ENCODE assay signal across 17 mouse cellular contexts in the genomic region with DNA sequence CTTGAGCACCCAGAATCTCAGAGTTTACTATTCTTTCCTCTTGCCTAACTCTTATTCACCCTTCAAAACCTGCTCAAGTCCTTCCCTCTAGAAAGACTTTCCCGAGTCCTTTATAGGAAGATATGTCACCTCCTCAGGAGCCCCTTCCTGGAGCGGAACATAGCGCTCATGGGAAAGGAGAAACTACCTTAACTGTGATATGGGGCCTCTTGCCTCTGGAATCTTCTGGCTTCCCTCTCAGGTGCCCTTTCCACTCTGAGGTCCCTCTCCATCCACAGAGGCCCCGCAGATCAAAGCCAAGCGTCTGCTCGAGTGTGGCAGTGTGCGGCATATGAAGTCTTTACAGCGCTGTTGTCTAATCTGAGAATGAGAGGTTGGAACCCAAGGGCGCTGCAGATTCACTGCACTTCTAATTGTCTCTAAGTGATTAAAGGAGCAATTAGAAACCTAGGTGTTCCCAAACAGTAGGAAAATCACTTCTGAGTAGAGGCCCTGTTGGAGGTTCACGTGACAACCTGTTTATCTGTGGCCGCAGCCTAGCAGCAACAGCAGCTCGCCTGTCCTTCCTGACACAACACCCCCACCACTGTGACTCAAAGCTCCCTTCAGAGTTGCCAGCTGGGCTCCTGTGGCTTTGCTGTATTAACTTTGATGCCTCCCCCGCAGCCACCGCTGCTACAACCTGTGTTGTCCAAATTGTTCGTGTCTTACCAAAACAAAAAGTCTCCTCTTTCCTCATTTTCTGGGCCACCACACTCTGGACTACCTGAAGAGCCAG. TPM values are rescaled to one million over a fixed set of nuclear protein-coding genes. Genes with fewer than 3 reads are reported as not detected.
A peak's percentile ranks its signal among the peaks of the same experiment; 100 is the strongest.
DNase-seq lines count a peak whose midpoint lies in the region; ATAC-seq lines count a peak whose summit lies in the region.
"Had no signal": no experiment of that assay in that cellular context is flagged by ENCODE, and none has a peak within 500 bp of the region (broad histone marks: within the 10 kb centered on the region; RNA-seq: fewer than 3 reads in every experiment).

No protein-coding gene starts in this region.

- H3K4me3 ChIP-seq in kidney, embryonic 15.5 days (replicated peaks): no peak overlapping the region
- H3K4me3 ChIP-seq in heart, embryonic 10.5 days: no peak overlapping the region; the same call in 1 of the 2 replicates
- H3K4me3 ChIP-seq in forebrain, embryonic 12.5 days (replicated peaks): no peak overlapping the region
- H3K4me3 ChIP-seq in midbrain, embryonic 16.5 days (ENCODE audit: low read depth, low read length): no peak overlapping the region
- H3K4me3 ChIP-seq: midbrain, embryonic 10.5 days had no signal

- peaks cover 29% of the 10 kb centered on the region for H3K4me1 ChIP-seq in kidney, embryonic 15.5 days
- H3K4me1 ChIP-seq in heart, embryonic 10.5 days: peaks cover 22% of the 10 kb centered on the region
- peaks cover 10% of the 10 kb centered on the region for H3K4me1 ChIP-seq in forebrain, embryonic 12.5 days
- H3K4me1 ChIP-seq in midbrain, embryonic 16.5 days (ENCODE audit: control insufficient read depth, insufficient read depth, low read length): peaks cover 6% of the 10 kb centered on the region

- no peak overlapping the region for H3K4me2 ChIP-seq in kidney, embryonic 15.5 days
- no peak overlapping the region for H3K4me2 ChIP-seq in forebrain, embryonic 12.5 days
- no peak overlapping the region for H3K4me2 ChIP-seq in midbrain, embryonic 16.5 days (ENCODE audit: low read length)
- H3K4me2 ChIP-seq: hindbrain, embryonic 14.5 days had no signal

- H3K27ac ChIP-seq in kidney, embryonic 15.5 days: no peak overlapping the region
- peak overlapping the region; percentile 81 for H3K27ac ChIP-seq in heart, embryonic 10.5 days
- no peak overlapping the region for H3K27ac ChIP-seq in forebrain, embryonic 12.5 days
- no peak overlapping the region for H3K27ac ChIP-seq in midbrain, embryonic 16.5 days (ENCODE audit: low read length)
- H3K27ac ChIP-seq: hindbrain, embryonic 14.5 days; liver, embryonic 14.5 days; midbrain, embryonic 10.5 days had no signal

- no peak for DNase-seq in kidney, adult 18-20 months
- peak; percentile 40 for DNase-seq in R1 (ENCODE audit: low read depth, low spot score)
- DNase-seq in heart, embryonic 10.5 days (ENCODE audit: low spot score): no peak
- DNase-seq in heart, postnatal 25 days (ENCODE audit: low spot score): peak; percentile 8
- DNase-seq in spleen, adult 12 weeks (ENCODE audit: low spot score): no peak
- DNase-seq: cerebellum, adult 8-10 months; gastrocnemius, postnatal 36 days; lung, postnatal 10 days; retina, postnatal 1 day had no signal

- intact Hi-C loops in heart, postnatal 25 days (cut with DNase I): no loop called here

- 55% methylated on average over 15 of the region's 15 CpGs for WGBS in kidney, embryonic 15.5 days
- 68% methylated on average over 15 of the region's 15 CpGs for WGBS in heart, embryonic 10.5 days
- 84% methylated on average over 15 of the region's 15 CpGs for WGBS in forebrain, embryonic 12.5 days
- 80% methylated on average over 15 of the region's 15 CpGs for WGBS in midbrain, embryonic 16.5 days

- no peaks in the 10 kb centered on the region for H3K36me3 ChIP-seq in kidney, embryonic 15.5 days
- H3K36me3 ChIP-seq in heart, embryonic 10.5 days: no peaks in the 10 kb centered on the region
- H3K36me3 ChIP-seq in forebrain, embryonic 12.5 days (replicated peaks): no peaks in the 10 kb centered on the region
- no peaks in the 10 kb centered on the region for H3K36me3 ChIP-seq in midbrain, embryonic 16.5 days (ENCODE audit: control insufficient read depth, insufficient read depth, low read length)
- H3K36me3 ChIP-seq: midbrain, embryonic 10.5 days had no signal

- ATAC-seq in kidney, embryonic 15.5 days (replicated peaks; ENCODE audit: low FRiP score): 0 out of 2 replicates have a peak, but pooled peaks have one; percentile 48
- ATAC-seq in forebrain, embryonic 12.5 days (ENCODE audit: low FRiP score): no peak
- no peak for ATAC-seq in midbrain, embryonic 16.5 days
- ATAC-seq: forebrain, embryonic 16.5 days had no signal

- no peaks in the 10 kb centered on the region for H3K27me3 ChIP-seq in kidney, embryonic 15.5 days
- H3K27me3 ChIP-seq in heart, embryonic 10.5 days (ENCODE audit: insufficient read depth, poor library complexity, severe bottlenecking): no peaks in the 10 kb centered on the region
- H3K27me3 ChIP-seq in forebrain, embryonic 12.5 days: no peaks in the 10 kb centered on the region
- H3K27me3 ChIP-seq in midbrain, embryonic 16.5 days (ENCODE audit: control insufficient read depth, insufficient read depth, low read depth, low read length): no peaks in the 10 kb centered on the region

- no peak overlapping the region for H3K9ac ChIP-seq in kidney, embryonic 15.5 days
- no peak overlapping the region for H3K9ac ChIP-seq in forebrain, embryonic 12.5 days
- no peak overlapping the region for H3K9ac ChIP-seq in midbrain, embryonic 16.5 days (ENCODE audit: low read depth, low read length)
- H3K9ac ChIP-seq: hindbrain, embryonic 14.5 days; liver, embryonic 14.5 days had no signal

- H3K9me3 ChIP-seq in kidney, embryonic 15.5 days (replicated peaks): no peaks in the 10 kb centered on the region
- H3K9me3 ChIP-seq in heart, embryonic 10.5 days: no peaks in the 10 kb centered on the region
- H3K9me3 ChIP-seq in forebrain, embryonic 12.5 days: no peaks in the 10 kb centered on the region
- no peaks in the 10 kb centered on the region for H3K9me3 ChIP-seq in midbrain, embryonic 16.5 days (replicated peaks; ENCODE audit: control insufficient read depth, low read length, poor library complexity, severe bottlenecking)
- H3K9me3 ChIP-seq: midbrain, embryonic 10.5 days had no signal

RNA-seq across cellular contexts. Expression of a gene that starts 49.7 kb away (rescaled TPM):
- 6.4 and 6.9 TPM in 2 replicates for polyA plus RNA-seq in kidney, embryonic 15.5 days (2015; fragmentation: Nextera tagmentation; extraction: Ambion mirVana)
- 0.50 TPM in 1 of 2 replicates, not detected in the other for polyA plus RNA-seq in heart, embryonic 10.5 days (2016; fragmentation: Nextera tagmentation; extraction: Ambion mirVana)
- not detected for total RNA-seq in heart, postnatal 25 days (2021)
- 0.61 and 0.77 TPM in 2 replicates for polyA plus RNA-seq in forebrain, embryonic 12.5 days (2016; fragmentation: Nextera tagmentation; extraction: Ambion mirVana)
- 0.67 and 1.6 TPM in 2 replicates for polyA plus RNA-seq in midbrain, embryonic 16.5 days (2015; fragmentation: Nextera tagmentation; extraction: Ambion mirVana)
- total RNA-seq: gastrocnemius, postnatal 36 days; layer of hippocampus, postnatal 14 days had no signal
- polyA plus RNA-seq: forebrain, embryonic 16.5 days; hindbrain, embryonic 14.5 days; liver, embryonic 14.5 days had no signal

Comparison
In these comparisons a context has a peak if more than half of its experiments do, and no peak if none do; other contexts are left out.
1. DNase-seq: peak in R1 (single experiment) and heart, postnatal 25 days (single experiment); none in kidney, adult 18-20 months (single experiment), heart, embryonic 10.5 days (single experiment) and spleen, adult 12 weeks (single experiment).